In the genomic region with DNA sequence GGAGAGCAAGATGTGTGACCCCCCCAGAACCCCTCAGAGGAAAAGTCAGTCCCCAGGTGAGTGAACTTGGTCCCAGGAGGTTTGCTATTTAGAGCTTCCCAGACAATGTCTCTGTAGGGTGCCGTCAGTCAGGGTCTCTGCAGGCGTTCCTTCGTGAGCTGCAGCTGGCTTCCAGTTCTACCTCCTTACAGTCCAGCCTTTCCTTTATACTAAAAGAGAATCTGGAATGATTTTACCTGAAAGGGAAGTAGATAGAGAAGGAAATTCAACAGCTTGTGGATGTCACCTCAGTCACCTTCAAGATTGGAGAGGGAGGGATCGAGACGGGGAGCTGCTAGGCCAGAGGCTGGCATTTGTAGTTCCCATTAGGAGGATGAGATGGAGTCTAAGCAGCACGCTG, we compare ENCODE assay signal across 26 mouse cellular contexts. TPM values are rescaled to one million over a fixed set of nuclear protein-coding genes. Genes with fewer than 3 reads are reported as not detected.
DNase-seq lines count a peak whose midpoint lies in the region; ATAC-seq and TF ChIP-seq lines count a peak whose summit lies in the region.
"Had no signal": no experiment of that assay in that cellular context is flagged by ENCODE, and none has a peak within 500 bp of the region (broad histone marks: within the 10 kb centered on the region; RNA-seq: fewer than 3 reads in every experiment).

No protein-coding gene starts in this region.

- ATAC-seq in kidney, embryonic 15.5 days (replicated peaks; ENCODE audit: low FRiP score), result no peak
- ATAC-seq in hindbrain, embryonic 14.5 days (ENCODE audit: low FRiP score), result no peak
- ATAC-seq: activated CD4-positive, CD25-positive, alpha-beta regulatory T cell, adult 4 months; forebrain, embryonic 13.5 days; forebrain, embryonic 15.5 days; Patski had no signal

- no peak overlapping the region for H3K9ac ChIP-seq in ES-Bruce4 (ENCODE audit: low read depth, poor library complexity, severe bottlenecking)
- no peak overlapping the region for H3K9ac ChIP-seq in kidney, embryonic 15.5 days
- no peak overlapping the region for H3K9ac ChIP-seq in hindbrain, embryonic 14.5 days
- H3K9ac ChIP-seq: embryonic facial prominence, embryonic 13.5 days; embryonic facial prominence, embryonic 15.5 days; forebrain, embryonic 13.5 days; forebrain, embryonic 15.5 days had no signal

- no peak for TF ChIP-seq CTCF in layer of hippocampus, adult 2 months (conservative IDR thresholded peaks at IDR 0.05)
- no peak for TF ChIP-seq CTCF in ES-Bruce4 (IDR thresholded peaks at IDR 0.05; ENCODE audit: low read depth, low read length)

- H3K36me3 ChIP-seq in ES-Bruce4 (ENCODE audit: control insufficient read depth, insufficient read depth, low read length, poor library complexity, severe bottlenecking), result no peaks in the 10 kb centered on the region
- no peaks in the 10 kb centered on the region; the same call in 1 of the 2 replicates for H3K36me3 ChIP-seq in kidney, embryonic 15.5 days
- H3K36me3 ChIP-seq in hindbrain, embryonic 14.5 days (replicated peaks; ENCODE audit: control insufficient read depth, insufficient read depth), result peaks cover 16% of the 10 kb centered on the region
- H3K36me3 ChIP-seq: embryonic facial prominence, embryonic 15.5 days; G1E had no signal

- WGBS in kidney, embryonic 15.5 days, result 75% methylated on average over 6 of the region's 6 CpGs
- WGBS in hindbrain, embryonic 14.5 days, result 43% methylated on average over 6 of the region's 6 CpGs

- no peak overlapping the region for H3K4me2 ChIP-seq in kidney, embryonic 15.5 days
- H3K4me2 ChIP-seq in hindbrain, embryonic 14.5 days (replicated peaks), result no peak overlapping the region
- H3K4me2 ChIP-seq: embryonic facial prominence, embryonic 13.5 days; embryonic facial prominence, embryonic 15.5 days; forebrain, embryonic 13.5 days; forebrain, embryonic 15.5 days had no signal

- DNase-seq in layer of hippocampus, adult 2 months (ENCODE audit: low spot score in 2 of 2), result no peak
- no peak for DNase-seq in layer of hippocampus, adult 18-20 months (ENCODE audit: low spot score in 2 of 2)
- DNase-seq in R1 (ENCODE audit: low read depth, low spot score), result peak; percentile 97
- DNase-seq in thymus, postnatal 10 days (ENCODE audit: low spot score in 2 of 2), result no peak
- no peak for DNase-seq in hindbrain, embryonic 14.5 days (ENCODE audit: low spot score)
- DNase-seq: adrenal gland, adult 8-10 months; adrenal gland, postnatal 14 days; adrenal gland, postnatal 36 days; cerebellum, adult 11-12 months; cerebellum, adult 2 months; cerebellum, adult 9-10 months; cerebellum, postnatal 10 days; cerebellum, postnatal 36 days; embryo, embryonic 11 days had no signal

- peaks cover 10% of the 10 kb centered on the region for H3K4me1 ChIP-seq in ES-Bruce4 (ENCODE audit: control insufficient read depth, insufficient read depth, low read length)
- peaks cover 31% of the 10 kb centered on the region for H3K4me1 ChIP-seq in kidney, embryonic 15.5 days
- peaks cover 32% of the 10 kb centered on the region for H3K4me1 ChIP-seq in hindbrain, embryonic 14.5 days (replicated peaks; ENCODE audit: control insufficient read depth, insufficient read depth, low read length)

- peak overlapping the region; percentile 69; the same call in 1 of the 2 replicates for H3K27ac ChIP-seq in layer of hippocampus, adult 2 months
- 0 out of 2 replicates have a peak overlapping the region, but pooled peaks have one; percentile 20 for H3K27ac ChIP-seq in ES-Bruce4 (ENCODE audit: insufficient read depth, low read length)
- no peak overlapping the region for H3K27ac ChIP-seq in kidney, embryonic 15.5 days
- H3K27ac ChIP-seq in hindbrain, embryonic 14.5 days, result no peak overlapping the region
- H3K27ac ChIP-seq: embryonic facial prominence, embryonic 13.5 days; embryonic facial prominence, embryonic 15.5 days; forebrain, embryonic 10.5 days; forebrain, embryonic 15.5 days had no signal

- H3K9me3 ChIP-seq in ES-Bruce4 (replicated peaks; ENCODE audit: control insufficient read depth, insufficient read depth, low read length, poor library complexity, severe bottlenecking), result no peaks in the 10 kb centered on the region
- no peaks in the 10 kb centered on the region for H3K9me3 ChIP-seq in kidney, embryonic 15.5 days (replicated peaks)
- H3K9me3 ChIP-seq in hindbrain, embryonic 14.5 days (ENCODE audit: control insufficient read depth, low read length), result no peaks in the 10 kb centered on the region
- H3K9me3 ChIP-seq: embryonic facial prominence, embryonic 13.5 days; embryonic facial prominence, embryonic 15.5 days; forebrain, embryonic 10.5 days; forebrain, embryonic 13.5 days; forebrain, embryonic 15.5 days had no signal

- no peak overlapping the region for H3K4me3 ChIP-seq in layer of hippocampus, adult 2 months
- H3K4me3 ChIP-seq in ES-Bruce4 (ENCODE audit: low read depth, low read length), result no peak overlapping the region
- no peak overlapping the region for H3K4me3 ChIP-seq in kidney, embryonic 15.5 days (replicated peaks)
- no peak overlapping the region for H3K4me3 ChIP-seq in hindbrain, embryonic 14.5 days (replicated peaks; ENCODE audit: low read length)
- H3K4me3 ChIP-seq: embryonic facial prominence, embryonic 13.5 days; embryonic facial prominence, embryonic 15.5 days; erythroblast, embryonic 14.5 days; forebrain, embryonic 10.5 days; forebrain, embryonic 13.5 days; forebrain, embryonic 15.5 days had no signal

- no peak for TF ChIP-seq EP300 in ES-Bruce4 (IDR thresholded peaks at IDR 0.05; ENCODE audit: insufficient read depth, low read depth, low read length)

- H3K27me3 ChIP-seq in ES-Bruce4 (ENCODE audit: control insufficient read depth, insufficient read depth, low read length, poor library complexity, severe bottlenecking), result no peaks in the 10 kb centered on the region
- H3K27me3 ChIP-seq in kidney, embryonic 15.5 days, result no peaks in the 10 kb centered on the region
- H3K27me3 ChIP-seq in hindbrain, embryonic 14.5 days (ENCODE audit: control insufficient read depth, insufficient read depth, low read length), result no peaks in the 10 kb centered on the region
- H3K27me3 ChIP-seq: embryonic facial prominence, embryonic 13.5 days; embryonic facial prominence, embryonic 15.5 days; forebrain, embryonic 13.5 days; forebrain, embryonic 15.5 days; Patski had no signal

- no peak for TF ChIP-seq POLR2A in ES-Bruce4 (IDR thresholded peaks at IDR 0.05; ENCODE audit: insufficient read depth, low read length)

RNA-seq across cellular contexts. Expression of gene Dapk1, which starts 14.3 kb away (rescaled TPM):
- 100 to 1,000 TPM; 149 to 154 TPM for total RNA-seq in layer of hippocampus, adult 2 months (2021)
- 100 to 1,000 TPM; 138 to 142 TPM for total RNA-seq in layer of hippocampus, adult 18-20 months (2021)
- polyA plus RNA-seq in ES-Bruce4 (2011; ENCODE audit: insufficient read depth, insufficient read length, low read depth, missing spikeins), result 37.8 and 40.5 TPM in 2 replicates
- polyA plus RNA-seq in kidney, embryonic 15.5 days (2015; fragmentation: Nextera tagmentation; extraction: Ambion mirVana), result 21.9 and 26.0 TPM in 2 replicates
- polyA plus RNA-seq in hindbrain, embryonic 14.5 days (2014; fragmentation: Nextera tagmentation; extraction: Ambion mirVana), result 35.3 and 38.9 TPM in 2 replicates
- polyA plus RNA-seq: C2C12, G1E had no signal

Comparison
In these comparisons a context has a peak if more than half of its experiments do, and no peak if none do; other contexts are left out.
1. H3K27ac ChIP-seq: peak in layer of hippocampus, adult 2 months (single experiment) and ES-Bruce4 (single experiment); none in kidney, embryonic 15.5 days (single experiment) and hindbrain, embryonic 14.5 days (single experiment).